8 mouse cellular contexts compared by ENCODE assay signal in the genomic region with DNA sequence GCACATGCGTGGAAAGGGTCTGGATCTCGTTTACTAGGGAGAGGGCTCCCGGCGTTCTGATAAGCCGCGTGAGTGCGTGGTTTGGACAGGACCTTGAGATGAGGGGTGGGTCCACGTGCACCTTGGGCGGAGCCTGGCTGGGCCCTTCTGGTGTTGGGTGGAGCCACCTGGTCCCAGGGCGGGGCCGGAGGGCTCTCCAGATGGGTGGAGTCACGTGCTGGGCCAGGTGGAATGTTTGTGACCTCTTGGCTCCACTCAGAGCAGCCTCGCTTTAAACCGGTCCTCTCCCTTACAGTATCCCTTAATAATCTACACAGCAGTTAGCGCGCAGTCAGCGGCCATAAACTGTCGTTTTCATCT. TPM values are rescaled to one million over a fixed set of nuclear protein-coding genes. Genes with fewer than 3 reads are reported as not detected.
DNase-seq lines count a peak whose midpoint lies in the region; ATAC-seq and TF ChIP-seq lines count a peak whose summit lies in the region.

No protein-coding gene starts in this region.

- intact Hi-C loops in left cerebral cortex, postnatal 10 days (cut with DNase I) = no loop called here

- TF ChIP-seq CTCF in forebrain, postnatal 0 days (IDR thresholded peaks at IDR 0.05; ENCODE audit: low read depth) = no peak
- no peak for TF ChIP-seq CTCF in kidney, postnatal 0 days (IDR thresholded peaks at IDR 0.05; ENCODE audit: low read depth)

- peak overlapping the region; percentile 37 for H3K4me3 ChIP-seq in forebrain, embryonic 10.5 days
- no peak overlapping the region for H3K4me3 ChIP-seq in forebrain, postnatal 0 days (ENCODE audit: low read depth, low read length)
- no peak overlapping the region for H3K4me3 ChIP-seq in kidney, postnatal 0 days (replicated peaks; ENCODE audit: low read depth, low read length)
- H3K4me3 ChIP-seq in lung, embryonic 16.5 days (ENCODE audit: low read length) = peak overlapping the region; percentile 8; the same call in 1 of the 2 replicates

- no peak overlapping the region for H3K9ac ChIP-seq in forebrain, postnatal 0 days
- H3K9ac ChIP-seq in kidney, postnatal 0 days (ENCODE audit: low read depth, low read length) = no peak overlapping the region
- H3K9ac ChIP-seq in lung, embryonic 16.5 days (ENCODE audit: low read length) = 0 out of 2 replicates have a peak overlapping the region, but pooled peaks have one; percentile 11

- DNase-seq in forebrain, embryonic 10.5 days (ENCODE audit: extremely low spot score, low spot score) = peak; percentile 47
- DNase-seq in forebrain, postnatal 0 days = no peak
- DNase-seq in R1 (ENCODE audit: low read depth, low spot score) = peak; percentile 83
- DNase-seq in kidney, postnatal 0 days (ENCODE audit: low spot score) = peak; percentile 42
- DNase-seq in cerebellum, adult 9-11 months = no peak
- no peak for DNase-seq in left cerebral cortex, postnatal 10 days (ENCODE audit: extremely low spot score in 1 of 2, low spot score in 2 of 2)
- no peak for DNase-seq in thymus, postnatal 36 days

- H3K36me3 ChIP-seq in forebrain, embryonic 10.5 days (replicated peaks) = no peaks in the 10 kb centered on the region
- no peaks in the 10 kb centered on the region for H3K36me3 ChIP-seq in forebrain, postnatal 0 days (ENCODE audit: insufficient read depth)
- no peaks in the 10 kb centered on the region for H3K36me3 ChIP-seq in kidney, postnatal 0 days (ENCODE audit: insufficient read depth, low read length)
- H3K36me3 ChIP-seq in lung, embryonic 16.5 days (ENCODE audit: control insufficient read depth, insufficient read depth, low read length) = no peaks in the 10 kb centered on the region

- WGBS in forebrain, embryonic 10.5 days = 8% methylated on average over 18 of the region's 18 CpGs
- 36% methylated on average over 18 of the region's 18 CpGs for WGBS in forebrain, postnatal 0 days
- WGBS in kidney, postnatal 0 days = 23% methylated on average over 18 of the region's 18 CpGs
- 24% methylated on average over 18 of the region's 18 CpGs for WGBS in lung, embryonic 16.5 days

- H3K9me3 ChIP-seq in forebrain, embryonic 10.5 days = no peaks in the 10 kb centered on the region
- no peaks in the 10 kb centered on the region for H3K9me3 ChIP-seq in forebrain, postnatal 0 days (ENCODE audit: low read length)
- H3K9me3 ChIP-seq in kidney, postnatal 0 days (replicated peaks; ENCODE audit: low read length) = no peaks in the 10 kb centered on the region
- H3K9me3 ChIP-seq in lung, embryonic 16.5 days (ENCODE audit: control insufficient read depth, low read length) = no peaks in the 10 kb centered on the region

- H3K27ac ChIP-seq in forebrain, embryonic 10.5 days = peak overlapping the region; percentile 59
- no peak overlapping the region for H3K27ac ChIP-seq in forebrain, postnatal 0 days (ENCODE audit: low read depth, low read length)
- no peak overlapping the region for H3K27ac ChIP-seq in kidney, postnatal 0 days
- H3K27ac ChIP-seq in lung, embryonic 16.5 days (ENCODE audit: low read length) = no peak overlapping the region

- peaks cover 54% of the 10 kb centered on the region for H3K4me1 ChIP-seq in forebrain, embryonic 10.5 days
- peaks cover 13% of the 10 kb centered on the region for H3K4me1 ChIP-seq in forebrain, postnatal 0 days (ENCODE audit: insufficient read depth)
- peaks cover 4% of the 10 kb centered on the region; the same call in 1 of the 2 replicates for H3K4me1 ChIP-seq in kidney, postnatal 0 days (replicated peaks; ENCODE audit: insufficient read depth, low read length)
- peaks cover 9% of the 10 kb centered on the region; the same call in 1 of the 2 replicates for H3K4me1 ChIP-seq in lung, embryonic 16.5 days (replicated peaks; ENCODE audit: control insufficient read depth, insufficient read depth, low read length)

- H3K27me3 ChIP-seq in forebrain, embryonic 10.5 days (ENCODE audit: poor library complexity, severe bottlenecking) = peaks cover 85% of the 10 kb centered on the region
- no peaks in the 10 kb centered on the region for H3K27me3 ChIP-seq in forebrain, postnatal 0 days (ENCODE audit: insufficient read depth, low read length)
- no peaks in the 10 kb centered on the region for H3K27me3 ChIP-seq in kidney, postnatal 0 days (ENCODE audit: insufficient read depth, low read length)
- H3K27me3 ChIP-seq in lung, embryonic 16.5 days (ENCODE audit: control insufficient read depth, insufficient read depth, low read depth, low read length) = peaks cover 14% of the 10 kb centered on the region; the same call in 1 of the 2 replicates

- no peak for ATAC-seq in forebrain, postnatal 0 days
- peak; percentile 81 for ATAC-seq in kidney, postnatal 0 days (replicated peaks; ENCODE audit: low FRiP score, low read depth)
- peak; percentile 91 for ATAC-seq in lung, embryonic 16.5 days (ENCODE audit: low read depth)

- H3K4me2 ChIP-seq in forebrain, postnatal 0 days (ENCODE audit: low read depth) = no peak overlapping the region
- no peak overlapping the region; the same call in 1 of the 2 replicates for H3K4me2 ChIP-seq in kidney, postnatal 0 days (ENCODE audit: low read length)
- H3K4me2 ChIP-seq in lung, embryonic 16.5 days (ENCODE audit: low read depth, low read length) = peak overlapping the region; percentile 45

RNA-seq across cellular contexts. Expression of gene Pi16, which starts 5.1 kb away (rescaled TPM):
- polyA plus RNA-seq in forebrain, embryonic 10.5 days (2016; fragmentation: Nextera tagmentation; extraction: Ambion mirVana) = 0.71 and 0.73 TPM in 2 replicates
- 3.5 and 5.7 TPM in 2 replicates for total RNA-seq in forebrain, postnatal 0 days (2014; rRNA removed)
- polyA plus RNA-seq in forebrain, postnatal 0 days (2015; fragmentation: Nextera tagmentation; extraction: Ambion mirVana) = 1.7 and 2.0 TPM in 2 replicates
- 3.1 and 4.1 TPM in 2 replicates for polyA plus RNA-seq in kidney, postnatal 0 days (2015; fragmentation: Nextera tagmentation; extraction: Ambion mirVana)
- polyA plus RNA-seq in lung, embryonic 16.5 days (2015; fragmentation: Nextera tagmentation; extraction: Ambion mirVana) = 2.3 and 3.5 TPM in 2 replicates
- total RNA-seq in left cerebral cortex, postnatal 10 days (2021) = 1 to 10 TPM; 1.6 to 1.8 TPM

RNA-seq across cellular contexts. Expression of gene Mtch1, which starts 25.2 kb away (rescaled TPM):
- polyA plus RNA-seq in forebrain, embryonic 10.5 days (2016; fragmentation: Nextera tagmentation; extraction: Ambion mirVana) = 255 and 270 TPM in 2 replicates
- 556 and 595 TPM in 2 replicates for total RNA-seq in forebrain, postnatal 0 days (2014; rRNA removed)
- 459 and 504 TPM in 2 replicates for polyA plus RNA-seq in forebrain, postnatal 0 days (2015; fragmentation: Nextera tagmentation; extraction: Ambion mirVana)
- 307 and 309 TPM in 2 replicates for polyA plus RNA-seq in kidney, postnatal 0 days (2015; fragmentation: Nextera tagmentation; extraction: Ambion mirVana)
- polyA plus RNA-seq in lung, embryonic 16.5 days (2015; fragmentation: Nextera tagmentation; extraction: Ambion mirVana) = 208 and 265 TPM in 2 replicates
- 100 to 1,000 TPM; 493 to 499 TPM for total RNA-seq in left cerebral cortex, postnatal 10 days (2021)

RNA-seq across cellular contexts. Expression of gene Fgd2, which starts 38.1 kb away (rescaled TPM):
- polyA plus RNA-seq in forebrain, embryonic 10.5 days (2016; fragmentation: Nextera tagmentation; extraction: Ambion mirVana) = 5.4 and 6.3 TPM in 2 replicates
- total RNA-seq in forebrain, postnatal 0 days (2014; rRNA removed) = 15.9 and 17.3 TPM in 2 replicates
- polyA plus RNA-seq in forebrain, postnatal 0 days (2015; fragmentation: Nextera tagmentation; extraction: Ambion mirVana) = 9.2 and 14.1 TPM in 2 replicates
- polyA plus RNA-seq in kidney, postnatal 0 days (2015; fragmentation: Nextera tagmentation; extraction: Ambion mirVana) = 12.3 and 12.5 TPM in 2 replicates
- 21.7 and 24.0 TPM in 2 replicates for polyA plus RNA-seq in lung, embryonic 16.5 days (2015; fragmentation: Nextera tagmentation; extraction: Ambion mirVana)
- total RNA-seq in left cerebral cortex, postnatal 10 days (2021) = 10 to 100 TPM in 1 of 2 experiments, 1 to 10 TPM in 1; 8.7 to 10.4 TPM

RNA-seq across cellular contexts. Expression of gene BC004004, which starts 54.0 kb away (rescaled TPM):
- 54.6 and 56.6 TPM in 2 replicates for polyA plus RNA-seq in forebrain, embryonic 10.5 days (2016; fragmentation: Nextera tagmentation; extraction: Ambion mirVana)
- total RNA-seq in forebrain, postnatal 0 days (2014; rRNA removed) = 121 and 128 TPM in 2 replicates
- polyA plus RNA-seq in forebrain, postnatal 0 days (2015; fragmentation: Nextera tagmentation; extraction: Ambion mirVana) = 153 and 174 TPM in 2 replicates
- polyA plus RNA-seq in kidney, postnatal 0 days (2015; fragmentation: Nextera tagmentation; extraction: Ambion mirVana) = 131 TPM in 2 replicates
- polyA plus RNA-seq in lung, embryonic 16.5 days (2015; fragmentation: Nextera tagmentation; extraction: Ambion mirVana) = 82.2 and 87.7 TPM in 2 replicates
- 100 to 1,000 TPM in 1 of 2 experiments, 10 to 100 TPM in 1; 99.5 to 108 TPM for total RNA-seq in left cerebral cortex, postnatal 10 days (2021)

RNA-seq across cellular contexts. Expression of gene Ppil1, which starts 58.6 kb away (rescaled TPM):
- 230 and 235 TPM in 2 replicates for polyA plus RNA-seq in forebrain, embryonic 10.5 days (2016; fragmentation: Nextera tagmentation; extraction: Ambion mirVana)
- total RNA-seq in forebrain, postnatal 0 days (2014; rRNA removed) = 67.8 and 79.7 TPM in 2 replicates
- polyA plus RNA-seq in forebrain, postnatal 0 days (2015; fragmentation: Nextera tagmentation; extraction: Ambion mirVana) = 103 and 106 TPM in 2 replicates
- 108 and 126 TPM in 2 replicates for polyA plus RNA-seq in kidney, postnatal 0 days (2015; fragmentation: Nextera tagmentation; extraction: Ambion mirVana)
- 144 and 145 TPM in 2 replicates for polyA plus RNA-seq in lung, embryonic 16.5 days (2015; fragmentation: Nextera tagmentation; extraction: Ambion mirVana)
- 10 to 100 TPM; 20.7 to 24.3 TPM for total RNA-seq in left cerebral cortex, postnatal 10 days (2021)

Comparison
In these comparisons a context has a peak if more than half of its experiments do, and no peak if none do; other contexts are left out.
1. DNase-seq: peak in forebrain, embryonic 10.5 days (single experiment), R1 (single experiment) and kidney, postnatal 0 days (single experiment); none in forebrain, postnatal 0 days (single experiment), cerebellum, adult 9-11 months (single experiment), left cerebral cortex, postnatal 10 days (0 of 2) and thymus, postnatal 36 days (0 of 2).
2. H3K4me3 ChIP-seq: peak in forebrain, embryonic 10.5 days (single experiment) and lung, embryonic 16.5 days (single experiment); none in forebrain, postnatal 0 days (single experiment) and kidney, postnatal 0 days (single experiment).